Mouse (Mus musculus): ENCODE measurements around the gene Slc26a6. TPM values are rescaled to one million over a fixed set of nuclear protein-coding genes. Genes with fewer than 3 reads are reported as not detected.

Slc26a6 gene
- polyA plus RNA-seq, 1 experiment = 33.9 TPM

DNA sequence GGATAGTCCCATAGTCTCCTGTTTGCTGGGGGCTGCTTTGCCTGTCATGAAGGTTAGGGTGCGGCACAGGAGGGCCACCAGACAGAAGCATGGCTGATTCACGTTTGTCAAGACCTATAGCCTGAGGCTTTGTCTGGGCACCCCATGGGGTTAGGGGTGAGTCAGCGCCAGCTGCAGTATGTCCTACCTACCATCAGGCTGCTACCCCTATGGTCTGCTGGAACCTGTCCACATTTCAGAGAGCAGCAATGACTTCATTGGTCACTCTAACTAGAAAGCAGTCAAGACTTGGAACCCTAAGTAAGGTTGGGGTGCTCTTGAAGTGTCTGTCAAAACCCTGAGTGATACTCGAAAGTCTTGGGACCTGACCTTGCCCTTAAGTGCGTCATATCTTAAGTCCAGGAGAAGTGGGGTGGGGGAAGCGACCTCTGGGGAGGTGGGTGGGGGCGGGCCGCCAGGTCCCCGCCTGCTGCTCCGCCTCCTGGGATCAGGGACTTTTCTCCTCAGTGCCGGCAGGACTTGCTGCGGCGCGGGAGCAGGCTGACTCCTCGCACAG, 100.1 kb downstream of the Slc26a6 start, which contains the start of gene Col7a1:
Gene Col7a1 (plus strand): TSS at position 506 of the 556 bp plus-strand sequence.
- Histone ChIP-seq H3K27me3 (replicated peaks; ENCODE audit: control insufficient read depth, insufficient read depth, low read length) (no peaks in the 10 kb centered on the region), H3K4me1 (ENCODE audit: control insufficient read depth, insufficient read depth, low read length) (no peaks in the 10 kb centered on the region), H3K4me3 (ENCODE audit: insufficient read depth, low read depth, low read length) (no peak within 1 kb of the TSS), H3K36me3 (ENCODE audit: control insufficient read depth, insufficient read depth, low read length) (peaks cover 9% of the 10 kb centered on the region), H3K27ac (ENCODE audit: insufficient read depth, low read depth, low read length) (no peak within 1 kb of the TSS)
- 15% methylated on average over 15 of the region's 15 CpGs for WGBS
- no peak for DNase-seq
- no peak for TF ChIP-seq POLR2A (IDR thresholded peaks at IDR 0.05; ENCODE audit: low read depth, low read length)
- TF ChIP-seq CTCF (conservative IDR thresholded peaks at IDR 0.05; ENCODE audit: insufficient read depth, insufficient read length, low read depth, low read length) = no peak

DNA sequence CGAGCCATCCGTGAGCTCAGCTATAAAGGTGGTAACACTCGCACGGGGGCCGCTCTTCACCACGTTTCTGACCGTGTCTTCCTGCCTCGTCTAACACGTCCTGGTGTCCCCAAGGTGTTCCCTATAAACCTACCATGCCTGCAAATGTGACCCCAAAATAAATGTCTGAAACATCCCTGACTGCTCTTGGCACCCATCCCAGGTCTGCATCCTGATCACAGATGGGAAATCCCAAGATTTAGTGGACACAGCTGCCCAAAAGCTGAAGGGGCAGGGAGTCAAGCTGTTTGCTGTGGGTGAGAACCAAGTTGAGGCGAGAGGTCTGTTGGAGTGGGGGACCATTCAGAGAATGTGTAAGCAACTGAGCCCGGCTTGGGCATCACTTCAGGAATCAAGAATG, 102.2 kb downstream of the Slc26a6 start:
- Histone ChIP-seq H3K36me3 (ENCODE audit: control insufficient read depth, insufficient read depth, low read length) (no peaks in the 10 kb centered on the region), H3K4me1 (ENCODE audit: control insufficient read depth, insufficient read depth, low read length) (no peaks in the 10 kb centered on the region), H3K4me3 (ENCODE audit: insufficient read depth, low read depth, low read length) (no peak overlapping the region), H3K27ac (ENCODE audit: insufficient read depth, low read depth, low read length) (no peak overlapping the region), H3K27me3 (replicated peaks; ENCODE audit: control insufficient read depth, insufficient read depth, low read length) (no peaks in the 10 kb centered on the region)
- WGBS = 83% methylated on average over 11 of the region's 11 CpGs
- TF ChIP-seq POLR2A (IDR thresholded peaks at IDR 0.05; ENCODE audit: low read depth, low read length) (no peak), CTCF (conservative IDR thresholded peaks at IDR 0.05; ENCODE audit: insufficient read depth, insufficient read length, low read depth, low read length) (no peak)
- no peak for DNase-seq

- Histone ChIP-seq H3K4me1 (ENCODE audit: control insufficient read depth, insufficient read depth, low read length) (no peaks in the 10 kb centered on the region), H3K36me3 (ENCODE audit: control insufficient read depth, insufficient read depth, low read length) (no peaks in the 10 kb centered on the region), H3K4me3 (ENCODE audit: insufficient read depth, low read depth, low read length) (no peak overlapping the region), H3K27ac (ENCODE audit: insufficient read depth, low read depth, low read length) (no peak overlapping the region), H3K27me3 (replicated peaks; ENCODE audit: control insufficient read depth, insufficient read depth, low read length) (no peaks in the 10 kb centered on the region)
- peak; percentile 85 for DNase-seq
- whole genome bisulfite sequencing = 65% methylated on average over 11 of the region's 11 CpGs
- no peak for TF ChIP-seq POLR2A (IDR thresholded peaks at IDR 0.05; ENCODE audit: low read depth, low read length)
Observed at GRCm38 (mm10) chr9:108955846-108956245, 102.8 kb downstream of the Slc26a6 start.

Other genes starting within 250 kb of the Slc26a6 start
- 34.9 and 36.9 TPM in 2 replicates for gene Arih2, start 203.9 kb upstream of the Slc26a6 start, polyA plus RNA-seq (2012; rRNA removed)
- 34.7 and 42.2 TPM in 2 replicates for gene Slc25a20, start 191.2 kb upstream of the Slc26a6 start, polyA plus RNA-seq (2012; rRNA removed)
- 19.0 and 19.8 TPM in 2 replicates for gene Prkar2a, start 164.0 kb upstream of the Slc26a6 start, polyA plus RNA-seq (2012; rRNA removed)
- gene Ip6k2, start 69.5 kb upstream of the Slc26a6 start, polyA plus RNA-seq (2012; rRNA removed) = 68.3 and 78.0 TPM in 2 replicates
- 19.1 and 24.1 TPM in 2 replicates for gene Nckipsd, start 44.9 kb upstream of the Slc26a6 start, polyA plus RNA-seq (2012; rRNA removed)
- gene Celsr3, start 27.0 kb upstream of the Slc26a6 start, polyA plus RNA-seq (2012; rRNA removed) = 0.18 and 0.19 TPM in 2 replicates
- 0.08 TPM in 1 of 2 replicates, not detected in the other for gene Tmem89, start 61.3 kb downstream of the Slc26a6 start, polyA plus RNA-seq (2012; rRNA removed)
- 1,190 and 1,260 TPM in 2 replicates for gene Uqcrc1, start 83.3 kb downstream of the Slc26a6 start, polyA plus RNA-seq (2012; rRNA removed)
- 1.8 and 2.3 TPM in 2 replicates for gene Col7a1, start 100.3 kb downstream of the Slc26a6 start, polyA plus RNA-seq (2012; rRNA removed)
- gene Ucn2, start 132.7 kb downstream of the Slc26a6 start, polyA plus RNA-seq (2012; rRNA removed) = 0.11 and 0.18 TPM in 2 replicates
- 10.6 and 11.3 TPM in 2 replicates for gene Pfkfb4, start 138.5 kb downstream of the Slc26a6 start, polyA plus RNA-seq (2012; rRNA removed)
- 467 and 688 TPM in 2 replicates for gene Shisa5, start 185.3 kb downstream of the Slc26a6 start, polyA plus RNA-seq (2012; rRNA removed)
- 45.2 and 46.7 TPM in 2 replicates for gene Trex1, start 206.5 kb downstream of the Slc26a6 start, polyA plus RNA-seq (2012; rRNA removed)
- gene Atrip, start 220.8 kb downstream of the Slc26a6 start, polyA plus RNA-seq (2012; rRNA removed) = 20.2 and 20.9 TPM in 2 replicates
- gene Ccdc51, start 229.2 kb downstream of the Slc26a6 start, polyA plus RNA-seq (2012; rRNA removed) = 11.4 and 11.7 TPM in 2 replicates
- gene Tma7, start 229.3 kb downstream of the Slc26a6 start, polyA plus RNA-seq (2012; rRNA removed) = 42.4 and 80.7 TPM in 2 replicates
- gene Plxnb1, start 242.1 kb downstream of the Slc26a6 start, polyA plus RNA-seq (2012; rRNA removed) = 16.7 and 21.7 TPM in 2 replicates